Mouse (Mus musculus) limb, embryonic 15.5 days (tissue): ENCODE data around the gene Uqcr10. TPM values are rescaled to one million over a fixed set of nuclear protein-coding genes. Genes with fewer than 3 reads are reported as not detected.

Source experiments
- ATAC-seq: fragments of 200-750 bp; cut with Nextera tagmentation; 2 replicates; pipeline ENCODE4 v1.8.0; 2017; ENCODE audit warnings: low read depth, moderate TSS enrichment; ENCODE audit not compliant: insufficient number of reproducible peaks, low FRiP score, low TSS enrichment
- H3K27ac ChIP-seq: fragments of 300-500 bp; sonication (generic); 2 replicates; pipeline ENCODE4 v1.5.1; 2015; ENCODE audit warnings: moderate library complexity, mild to moderate bottlenecking, inconsistent platforms
- H3K27me3 ChIP-seq: fragments of 300-500 bp; sonication (generic); 2 replicates; pipeline ENCODE4 v1.6.1; 2015; ENCODE audit warnings: inconsistent platforms
- H3K36me3 ChIP-seq: fragments of 300-500 bp; sonication (generic); 2 replicates; pipeline ENCODE4 v1.6.1; 2015; ENCODE audit warnings: inconsistent platforms
- H3K4me1 ChIP-seq: fragments of 300-500 bp; sonication (generic); 2 replicates; pipeline ENCODE4 v1.6.1; 2015; ENCODE audit warnings: inconsistent platforms
- H3K4me2 ChIP-seq: fragments of 300-500 bp; sonication (generic); 2 replicates; pipeline ENCODE4 v1.6.1; 2015; ENCODE audit warnings: mild to moderate bottlenecking, inconsistent platforms
- H3K4me3 ChIP-seq: fragments of 300-500 bp; sonication (generic); 2 replicates; pipeline ENCODE4 v1.5.1; 2015; ENCODE audit warnings: mild to moderate bottlenecking, inconsistent platforms
- H3K9ac ChIP-seq: fragments of 300-500 bp; sonication (generic); 2 replicates; pipeline ENCODE4 v1.6.1; 2015; ENCODE audit warnings: inconsistent platforms
- H3K9me3 ChIP-seq: fragments of 300-500 bp; sonication (generic); 2 replicates; pipeline ENCODE4 v1.6.1; 2016; ENCODE audit warnings: inconsistent platforms
- WGBS: fragments of 180-500 bp; shearing (Covaris S2); methylation state at CpG from one replicate; pipeline ENCODE4 v1.1.7; 2015; 5-methylcytosine and 5-hydroxymethylcytosine counted together
- polyA plus RNA-seq: library from polyadenylated mRNA; unstranded; fragments of >200 nt; fragmentation: Nextera tagmentation; extraction: Ambion mirVana; gene quantifications from 2 replicates; pipeline ENCODE4 v1.2.1, GENCODE M21; 2015

The Uqcr10 gene
- polyA plus RNA-seq, 1 experiment from 2014 or later: 690 TPM

DNA sequence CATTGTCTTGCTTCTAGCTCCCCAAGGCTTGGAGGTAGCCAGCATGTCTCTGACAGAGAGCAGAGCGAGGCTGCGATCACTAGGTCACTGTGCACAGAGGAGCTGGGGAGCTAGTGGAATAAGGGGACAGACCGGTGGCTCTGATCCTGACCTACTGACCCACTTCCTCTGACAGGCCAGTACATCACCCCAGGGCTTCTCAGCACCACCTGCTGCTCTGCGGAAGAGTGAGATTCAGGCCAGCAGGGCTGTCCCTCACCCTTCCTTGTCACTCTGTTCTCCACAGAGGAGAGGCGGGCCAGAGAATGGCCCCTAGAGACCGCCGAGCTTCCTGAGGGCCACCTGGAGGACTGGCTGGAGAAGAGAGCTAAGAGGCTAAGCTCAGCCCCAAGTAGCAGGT, 27.6 kb upstream of the Uqcr10 start:
- 69% methylated on average over 7 of the region's 7 CpGs for WGBS
- H3K9ac ChIP-seq: no peak overlapping the region

DNA sequence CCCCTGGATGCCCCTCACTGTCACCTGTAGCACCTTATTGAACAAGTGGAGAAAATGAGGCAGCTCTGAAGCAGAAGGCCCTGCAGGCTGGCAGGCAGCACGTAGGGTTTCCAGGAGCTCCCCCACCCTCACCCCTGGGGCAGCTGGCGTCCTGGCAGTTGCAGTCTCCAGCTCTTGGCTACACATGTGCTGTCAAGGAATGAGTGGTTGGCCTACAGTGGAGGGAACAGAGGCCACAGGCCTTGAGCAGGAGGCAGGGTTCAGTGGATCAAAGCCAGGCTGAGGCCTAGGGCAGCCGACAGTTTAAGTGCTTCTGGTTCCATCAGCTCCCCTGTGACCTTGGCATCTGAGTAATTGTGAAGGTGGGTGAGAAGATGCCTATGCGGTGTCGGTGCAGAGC, 26.8 kb upstream of the Uqcr10 start:
- Histone ChIP-seq H3K36me3 (peaks cover 11% of the 10 kb centered on the region; the same call in 1 of the 2 replicates), H3K27me3 (no peaks in the 10 kb centered on the region), H3K4me1 (peaks cover 7% of the 10 kb centered on the region), H3K27ac (no peak overlapping the region), H3K4me2 (no peak overlapping the region), H3K9me3 (no peaks in the 10 kb centered on the region), H3K4me3 (no peak overlapping the region), H3K9ac (no peak overlapping the region)
- no peak for ATAC-seq
- 64% methylated on average over 5 of the region's 5 CpGs for WGBS

More for the DNA sequence above, 27.6 kb upstream of the Uqcr10 start:
- Histone ChIP-seq H3K27ac (no peak overlapping the region), H3K4me2 (no peak overlapping the region), H3K9me3 (no peaks in the 10 kb centered on the region), H3K4me1 (peaks cover 7% of the 10 kb centered on the region), H3K27me3 (no peaks in the 10 kb centered on the region), H3K4me3 (no peak overlapping the region), H3K36me3 (peaks cover 11% of the 10 kb centered on the region; the same call in 1 of the 2 replicates)
- no peak for ATAC-seq

DNA sequence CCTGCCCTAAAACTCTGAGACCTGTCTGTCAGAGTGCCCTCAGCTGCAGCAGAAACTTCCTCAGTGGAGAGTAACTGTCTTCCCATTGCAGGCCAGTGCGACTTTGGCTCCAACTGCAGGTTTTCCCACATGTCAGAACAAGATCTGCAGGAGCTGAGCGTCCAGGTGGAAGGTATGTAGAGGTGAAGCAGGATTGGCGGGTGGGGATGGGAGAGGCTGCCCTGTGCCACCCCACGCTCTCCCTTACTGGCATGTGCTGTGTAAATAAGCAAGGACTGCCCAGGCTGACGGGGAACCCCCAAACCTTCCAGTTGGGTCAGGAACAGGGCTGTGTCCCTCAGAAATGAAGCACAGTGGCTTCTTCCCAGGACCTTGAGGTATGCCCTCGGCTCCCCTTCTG, 26.0 kb upstream of the Uqcr10 start:
- Histone ChIP-seq H3K4me3 (no peak overlapping the region), H3K4me1 (peaks cover 7% of the 10 kb centered on the region), H3K4me2 (no peak overlapping the region), H3K27me3 (no peaks in the 10 kb centered on the region), H3K27ac (no peak overlapping the region), H3K9me3 (no peaks in the 10 kb centered on the region), H3K36me3 (peaks cover 18% of the 10 kb centered on the region), H3K9ac (0 out of 2 replicates have a peak overlapping the region, but pooled peaks have one; percentile 26)
- no peak for ATAC-seq
- 62% methylated on average over 6 of the region's 6 CpGs for WGBS

DNA sequence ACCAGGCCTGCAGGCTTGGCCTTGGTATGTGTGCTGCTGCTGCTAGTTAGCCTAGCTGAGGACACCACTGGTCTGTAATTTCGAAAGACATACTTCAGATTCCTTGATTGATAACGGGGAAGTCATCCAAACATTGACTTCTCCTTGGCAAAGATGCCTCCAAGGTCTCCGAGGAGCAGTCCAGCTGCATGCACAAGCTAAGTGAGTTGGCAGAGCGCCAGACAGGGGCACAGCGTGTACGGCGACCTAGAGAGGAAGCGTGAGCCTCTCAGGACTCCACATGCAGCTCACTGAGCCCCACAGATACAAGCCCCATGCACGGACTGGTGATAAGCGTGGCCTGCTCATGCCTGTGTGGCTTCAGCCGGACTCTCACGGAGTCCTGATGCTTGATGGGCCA, 25.5 kb upstream of the Uqcr10 start:
- H3K27me3 ChIP-seq: no peaks in the 10 kb centered on the region
- no peak overlapping the region for H3K4me2 ChIP-seq
- H3K9ac ChIP-seq: no peak overlapping the region
- WGBS: 42% methylated on average over 12 of the region's 12 CpGs
- H3K27ac ChIP-seq: no peak overlapping the region
- H3K4me3 ChIP-seq: no peak overlapping the region
- peaks cover 23% of the 10 kb centered on the region for H3K36me3 ChIP-seq
- ATAC-seq: no peak
- peaks cover 7% of the 10 kb centered on the region for H3K4me1 ChIP-seq
- H3K9me3 ChIP-seq: no peaks in the 10 kb centered on the region

DNA sequence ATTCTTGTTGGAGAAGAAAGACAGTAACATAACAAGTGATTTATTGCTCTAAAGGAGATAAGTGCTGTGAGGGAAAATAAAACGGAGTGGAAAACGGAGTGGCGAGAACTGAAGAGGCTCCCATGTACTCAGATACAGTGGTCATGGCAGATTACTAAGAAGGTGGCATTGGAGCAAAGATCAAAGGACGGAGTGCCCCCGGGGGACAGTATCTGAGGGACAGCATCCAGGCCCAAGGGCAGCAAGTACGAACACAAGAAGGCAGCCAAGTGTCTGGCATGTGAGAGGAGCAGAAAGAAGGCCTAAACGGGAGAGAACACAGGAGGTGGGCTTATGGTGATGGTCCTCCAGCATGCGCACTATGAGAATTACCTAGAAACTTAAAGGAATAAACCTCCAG, 17.6 kb upstream of the Uqcr10 start:
- H3K4me2 ChIP-seq: no peak overlapping the region
- peaks cover 20% of the 10 kb centered on the region for H3K4me1 ChIP-seq
- no peak overlapping the region for H3K4me3 ChIP-seq
- no peak overlapping the region for H3K27ac ChIP-seq
- 73% methylated on average over 8 of the region's 8 CpGs for WGBS
- H3K9ac ChIP-seq: no peak overlapping the region
- peaks cover 36% of the 10 kb centered on the region for H3K36me3 ChIP-seq
- H3K9me3 ChIP-seq: no peaks in the 10 kb centered on the region
- ATAC-seq: no peak
- no peaks in the 10 kb centered on the region for H3K27me3 ChIP-seq

DNA sequence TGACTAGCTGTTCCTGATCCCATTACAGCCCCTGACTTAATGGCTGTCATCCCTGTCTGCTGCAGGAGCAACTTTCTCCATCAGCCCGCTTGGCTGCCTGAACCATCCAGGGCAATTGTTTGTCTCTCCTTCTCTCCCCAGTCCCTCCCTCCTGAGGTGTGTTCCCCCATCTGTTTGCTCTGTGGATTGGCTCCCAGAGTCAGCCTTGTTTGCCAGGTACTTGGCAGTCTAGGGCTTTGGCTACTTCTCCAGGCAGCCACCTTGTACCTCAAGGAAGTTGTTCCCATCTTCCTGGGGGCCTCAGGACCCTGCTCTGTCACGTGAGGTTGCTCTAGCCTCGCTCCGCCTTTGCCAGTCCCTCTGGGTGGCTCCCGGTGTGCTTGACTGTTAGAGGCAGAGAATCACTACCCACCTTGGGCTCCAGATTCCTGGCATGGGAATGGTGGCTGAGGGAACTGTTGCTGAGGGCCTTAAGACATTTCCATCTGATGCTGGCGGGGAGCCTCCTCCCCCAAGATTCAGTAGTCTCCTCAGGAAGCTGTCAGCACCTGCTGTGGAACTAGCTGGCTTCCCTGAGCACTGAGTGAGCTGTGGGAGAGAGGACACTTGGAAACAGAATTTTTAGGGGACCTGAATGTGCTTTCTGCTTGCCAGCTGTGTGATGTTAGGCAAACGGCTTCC, 16.9 kb upstream of the Uqcr10 start:
- peaks cover 20% of the 10 kb centered on the region for H3K4me1 ChIP-seq
- WGBS: 40% methylated on average over 7 of the region's 7 CpGs
- H3K36me3 ChIP-seq: peaks cover 36% of the 10 kb centered on the region
- no peak overlapping the region for H3K4me3 ChIP-seq
- ATAC-seq: peak; percentile 40; the same call in 1 of the 2 replicates
- no peak overlapping the region for H3K27ac ChIP-seq
- no peaks in the 10 kb centered on the region for H3K27me3 ChIP-seq
- no peak overlapping the region for H3K9ac ChIP-seq
- H3K9me3 ChIP-seq: no peaks in the 10 kb centered on the region
- no peak overlapping the region for H3K4me2 ChIP-seq

DNA sequence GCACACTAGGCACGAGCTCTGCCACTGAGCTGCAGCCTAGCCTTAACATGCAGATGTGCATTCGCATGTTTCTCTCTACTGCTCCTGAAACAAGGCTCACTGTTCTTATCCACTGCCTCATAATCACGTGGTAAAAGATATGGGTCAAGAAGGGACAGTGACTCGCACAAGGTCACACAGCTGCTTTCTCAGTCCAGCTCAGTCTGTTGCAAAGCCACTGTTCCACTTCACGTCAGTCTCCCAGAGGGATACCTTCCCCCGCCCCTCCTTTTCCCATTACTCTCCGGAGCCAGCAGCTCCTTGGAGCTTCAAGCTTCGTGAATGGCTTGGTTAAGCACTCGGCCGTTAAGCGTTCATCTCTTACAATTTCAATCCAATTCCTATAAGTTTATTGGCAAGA, 16.3 kb upstream of the Uqcr10 start:
- H3K36me3 ChIP-seq: peaks cover 31% of the 10 kb centered on the region
- no peak overlapping the region for H3K27ac ChIP-seq
- peak; percentile 8; the same call in 1 of the 2 replicates for ATAC-seq
- H3K4me2 ChIP-seq: no peak overlapping the region
- H3K27me3 ChIP-seq: no peaks in the 10 kb centered on the region
- no peak overlapping the region for H3K9ac ChIP-seq
- H3K4me1 ChIP-seq: peaks cover 20% of the 10 kb centered on the region
- 54% methylated on average over 11 of the region's 11 CpGs for WGBS
- no peak overlapping the region for H3K4me3 ChIP-seq
- no peaks in the 10 kb centered on the region for H3K9me3 ChIP-seq

DNA sequence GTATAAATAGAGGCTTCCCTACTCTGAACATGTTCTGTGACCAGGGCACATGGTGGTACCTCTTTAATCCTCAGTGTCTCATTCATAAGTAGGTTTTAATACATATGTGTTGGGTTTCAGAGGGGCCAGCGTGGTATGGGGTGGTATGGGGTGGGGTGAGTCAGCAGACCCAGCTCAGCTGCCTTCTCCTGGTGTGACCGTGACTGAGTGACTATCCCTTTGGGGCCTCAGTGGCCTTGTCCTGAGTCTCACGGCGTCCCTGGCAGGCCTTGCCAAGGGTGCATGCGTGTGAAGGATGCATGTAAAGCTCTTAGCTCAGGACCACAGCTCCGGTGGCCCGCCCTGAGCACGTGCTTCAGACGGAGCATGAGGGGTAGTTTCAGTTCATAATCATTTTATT, 15.8 kb upstream of the Uqcr10 start:
- H3K36me3 ChIP-seq: peaks cover 27% of the 10 kb centered on the region
- H3K4me2 ChIP-seq: no peak overlapping the region
- no peak overlapping the region for H3K4me3 ChIP-seq
- no peaks in the 10 kb centered on the region for H3K9me3 ChIP-seq
- no peak for ATAC-seq
- no peak overlapping the region for H3K27ac ChIP-seq
- no peaks in the 10 kb centered on the region for H3K27me3 ChIP-seq
- no peak overlapping the region for H3K9ac ChIP-seq
- 74% methylated on average over 9 of the region's 9 CpGs for WGBS
- peaks cover 20% of the 10 kb centered on the region for H3K4me1 ChIP-seq

DNA sequence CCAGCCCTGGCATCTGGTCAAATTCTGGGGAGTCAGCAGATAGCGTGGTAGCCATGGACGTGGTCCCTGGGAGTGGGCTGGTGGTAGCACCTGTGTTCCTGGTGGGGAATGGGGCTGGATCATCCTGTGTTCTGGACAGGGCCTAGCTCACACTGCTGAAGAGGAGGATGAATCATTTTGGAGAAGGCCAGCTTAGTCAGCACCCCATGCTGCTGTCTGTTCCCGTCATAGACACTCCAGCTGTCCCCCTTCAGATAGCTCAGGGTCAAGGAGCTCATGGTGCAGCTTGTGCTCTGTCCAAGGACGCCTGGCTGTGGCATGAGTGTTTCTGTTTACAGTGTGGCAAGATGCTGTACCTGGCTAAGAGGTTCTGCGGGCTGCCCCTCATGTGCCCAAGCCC, 14.4 kb upstream of the Uqcr10 start:
- Histone ChIP-seq H3K4me2 (no peak overlapping the region), H3K27me3 (no peaks in the 10 kb centered on the region), H3K9ac (no peak overlapping the region), H3K27ac (no peak overlapping the region), H3K36me3 (peaks cover 13% of the 10 kb centered on the region), H3K9me3 (no peaks in the 10 kb centered on the region), H3K4me1 (peaks cover 20% of the 10 kb centered on the region), H3K4me3 (no peak overlapping the region)
- ATAC-seq: no peak
- WGBS: 84% methylated on average over 5 of the region's 5 CpGs

DNA sequence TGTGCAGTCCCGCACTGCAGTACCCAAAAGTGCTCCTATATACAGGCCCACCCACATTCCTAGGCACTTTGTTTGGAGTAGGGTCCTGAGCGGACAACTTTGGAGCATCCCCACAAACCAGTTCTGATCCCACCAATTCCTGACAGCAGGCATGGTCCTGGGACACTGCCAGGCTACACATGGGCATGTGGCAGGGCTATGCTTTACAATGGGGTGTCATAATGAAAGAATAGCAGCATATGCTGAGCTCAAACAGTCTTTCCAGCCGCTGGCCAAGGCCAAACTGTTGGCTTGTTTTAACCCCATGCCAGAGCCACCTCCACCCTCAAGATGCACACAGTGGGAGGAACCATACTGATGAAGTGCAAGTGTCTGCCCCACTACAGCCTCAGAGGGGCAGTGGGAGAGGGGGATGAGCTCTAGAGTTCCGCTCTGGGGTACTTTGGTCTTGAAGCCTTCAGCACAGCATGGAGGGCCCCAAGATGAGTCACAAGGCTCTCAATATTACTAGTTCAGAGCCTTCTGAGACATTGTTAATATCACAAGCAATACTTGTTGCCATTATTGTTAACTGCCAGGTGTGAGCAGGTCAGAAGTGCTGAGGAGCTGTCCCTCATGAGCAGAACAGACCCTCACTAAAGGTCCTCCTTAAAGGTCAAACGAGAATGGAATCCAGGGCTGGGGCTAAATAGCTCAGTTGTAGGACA, 12.5 kb upstream of the Uqcr10 start:
- no peak overlapping the region for H3K9ac ChIP-seq
- H3K4me3 ChIP-seq: no peak overlapping the region
- peaks cover 20% of the 10 kb centered on the region for H3K4me1 ChIP-seq
- no peak for ATAC-seq
- no peaks in the 10 kb centered on the region for H3K27me3 ChIP-seq
- WGBS: 85% methylated on average over 5 of the region's 5 CpGs
- H3K9me3 ChIP-seq: no peaks in the 10 kb centered on the region
- H3K4me2 ChIP-seq: no peak overlapping the region
- H3K36me3 ChIP-seq: no peaks in the 10 kb centered on the region
- H3K27ac ChIP-seq: no peak overlapping the region

DNA sequence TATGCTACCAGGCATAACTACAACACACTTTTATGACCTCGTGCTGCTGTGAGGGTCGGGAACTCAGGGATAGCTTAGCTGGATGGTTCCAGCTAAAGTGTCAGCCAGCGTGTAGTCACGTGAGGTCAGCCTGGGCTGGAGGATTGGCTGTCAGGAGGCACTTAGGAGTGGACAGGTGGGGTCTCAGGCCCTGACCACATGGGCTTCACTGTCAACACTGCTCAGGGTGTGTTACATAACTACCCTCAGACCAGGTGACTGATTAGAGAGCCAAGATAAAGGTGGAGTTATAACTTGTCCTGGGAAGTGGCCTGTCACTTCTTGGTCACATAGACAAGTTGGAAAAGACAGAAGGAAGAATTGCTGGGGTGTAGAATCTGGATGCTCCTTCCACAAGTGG, 11.5 kb upstream of the Uqcr10 start:
- Histone ChIP-seq H3K36me3 (no peaks in the 10 kb centered on the region), H3K4me1 (peaks cover 12% of the 10 kb centered on the region), H3K4me3 (no peak overlapping the region), H3K9me3 (no peaks in the 10 kb centered on the region), H3K4me2 (no peak overlapping the region), H3K27ac (no peak overlapping the region), H3K27me3 (no peaks in the 10 kb centered on the region), H3K9ac (no peak overlapping the region)
- WGBS: 72% methylated on average over 4 of the region's 4 CpGs
- no peak for ATAC-seq

DNA sequence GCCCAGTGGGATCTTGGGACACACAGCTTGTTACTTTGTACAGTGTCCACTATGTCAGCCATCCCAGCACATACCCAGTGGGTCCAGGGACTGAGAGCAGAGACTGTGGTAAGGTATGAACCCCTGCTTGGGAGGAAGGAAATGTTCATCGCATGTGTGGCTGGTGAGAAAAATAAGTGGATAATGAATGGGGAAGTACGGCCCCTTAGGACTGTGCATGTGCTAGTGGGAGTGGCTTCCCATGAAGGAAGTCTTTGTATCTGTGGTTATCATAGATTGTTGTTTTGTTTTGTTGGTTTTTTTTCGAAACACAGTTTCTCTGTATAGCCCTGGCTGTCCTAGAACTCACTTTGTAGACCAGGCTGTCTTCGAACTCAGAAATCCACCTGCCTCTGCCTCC, 10.6 kb upstream of the Uqcr10 start:
- WGBS: 88% methylated on average over 4 of the region's 4 CpGs

More for the DNA sequence above, 10.6 kb upstream of the Uqcr10 start:
- H3K27me3 ChIP-seq: no peaks in the 10 kb centered on the region
- H3K4me2 ChIP-seq: no peak overlapping the region
- no peak for ATAC-seq
- no peak overlapping the region for H3K4me3 ChIP-seq
- no peak overlapping the region for H3K27ac ChIP-seq
- no peak overlapping the region for H3K9ac ChIP-seq
- peaks cover 3% of the 10 kb centered on the region; the same call in 1 of the 2 replicates for H3K4me1 ChIP-seq
- H3K36me3 ChIP-seq: no peaks in the 10 kb centered on the region
- H3K9me3 ChIP-seq: no peaks in the 10 kb centered on the region
